Mouse (Mus musculus) liver, embryonic 14.5 days (tissue): Measurements from ENCODE around the gene Ptprd. TPM values are rescaled to one million over a fixed set of nuclear protein-coding genes. Genes with fewer than 3 reads are reported as not detected.
"Not testable (repeated sequence)": the region's sequence is repeated elsewhere in the genome, so short reads cannot be mapped to it uniquely, and the experiment has no call there.

Experiments
- ATAC-seq: fragments of 200-750 bp; cut with Nextera tagmentation; 2 replicates; pipeline ENCODE4 v1.8.0; 2017; ENCODE audit warnings: moderate number of reproducible peaks, mild to moderate bottlenecking, moderate library complexity; ENCODE audit not compliant: insufficient read depth
- DNase-seq, 3 experiments: peaks; one replicate each; pipeline ENCODE4 v3.0.0-alpha.2; 2012 to 2013; ENCODE audit warnings: low read depth in 3 of 3, low spot score in 3 of 3
- H3K27ac ChIP-seq: fragments of 300-500 bp; sonication (generic); 2 replicates; pipeline ENCODE4 v1.5.1; 2014; ENCODE audit warnings: moderate library complexity, mild to moderate bottlenecking, control low read depth, inconsistent platforms
- H3K27me3 ChIP-seq: fragments of 300-500 bp; sonication (generic); 2 replicates; pipeline ENCODE4 v1.6.1; 2014; ENCODE audit warnings: mild to moderate bottlenecking, low read length, moderate library complexity; ENCODE audit not compliant: control insufficient read depth, insufficient read depth
- H3K36me3 ChIP-seq: fragments of 300-500 bp; sonication (generic); replicated peaks from 2 replicates; pipeline ENCODE4 v1.6.1; 2014; ENCODE audit warnings: low read depth; ENCODE audit not compliant: control insufficient read depth, insufficient read depth
- H3K4me1 ChIP-seq, 2 experiments: fragments of 200-500 bp in 1 of 2; fragments of 300-500 bp in 1 of 2; sonication (generic) in 1 of 2; replicated peaks; 2 replicates each; pipeline ENCODE4 v1.6.1; 2012 to 2014; ENCODE audit warnings: antibody characterized with exemption in 1 of 2, inconsistent platforms in 1 of 2, low read length in 1 of 2; ENCODE audit not compliant: control insufficient read depth in 2 of 2, insufficient read depth in 2 of 2
- H3K4me2 ChIP-seq: fragments of 300-500 bp; sonication (generic); 2 replicates; pipeline ENCODE4 v1.6.1; 2014; ENCODE audit warnings: low read depth, mild to moderate bottlenecking, control low read depth, moderate library complexity
- H3K4me3 ChIP-seq, 2 experiments: fragments of 200-500 bp in 1 of 2; fragments of 300-500 bp in 1 of 2; sonication (generic) in 1 of 2; 2 replicates each; pipeline ENCODE4 v1.5.1; 2012 to 2014; ENCODE audit warnings: low read depth in 2 of 2, low read length in 2 of 2, mild to moderate bottlenecking in 2 of 2, control low read depth in 1 of 2, inconsistent platforms in 1 of 2, moderate library complexity in 1 of 2; ENCODE audit not compliant: insufficient read depth in 1 of 2
- H3K9ac ChIP-seq: fragments of 300-500 bp; sonication (generic); replicated peaks from 2 replicates; pipeline ENCODE4 v1.6.1; 2014; ENCODE audit warnings: mild to moderate bottlenecking, control low read depth, moderate library complexity
- H3K9me3 ChIP-seq: fragments of 300-500 bp; sonication (generic); 2 replicates; pipeline ENCODE4 v1.6.1; 2016; ENCODE audit warnings: low read length, mixed read lengths; ENCODE audit not compliant: control insufficient read depth
- CTCF ChIP-seq: IDR thresholded peaks from 2 replicates; pipeline ENCODE4 v1.5.1; 2016; ENCODE audit warnings: antibody characterized with exemption, low read depth, control low read depth
- EP300 ChIP-seq: IDR thresholded peaks from 2 replicates; pipeline ENCODE4 v1.6.1; 2016; ENCODE audit warnings: antibody characterized with exemption, low read depth
- WGBS: fragments of 180-500 bp; shearing (Covaris S2); extraction: QIAGEN DNeasy Blood & Tissue Kit; methylation state at CpG from one replicate; pipeline ENCODE4 v1.1.7; 2014; ENCODE audit not compliant: insufficient replicate concordance; 5-methylcytosine and 5-hydroxymethylcytosine counted together
- polyA plus RNA-seq, 2 experiments: library from polyadenylated mRNA; depleted of rRNA in 1 of 2; stranded (reverse) in 1 of 2; unstranded in 1 of 2; fragments of >200 nt; fragmentation: Nextera tagmentation in 1 of 2; extraction: Ambion mirVana in 1 of 2; gene quantifications; 2 replicates each; pipeline versions ENCODE4 v1.2.1 to v1.2.3; 2012 to 2014

Ptprd gene
- polyA plus RNA-seq, 2 experiments, result 1.5 to 2.8 TPM

- ATAC-seq, result no peak
- Histone ChIP-seq H3K9ac (no peak overlapping the region), H3K27ac (no peak overlapping the region), H3K4me3 (no peak overlapping the region), H3K4me1 (no peaks in the 10 kb centered on the region), H3K36me3 (no peaks in the 10 kb centered on the region), H3K27me3 (no peaks in the 10 kb centered on the region), H3K9me3 (no peaks in the 10 kb centered on the region), H3K4me2 (no peak overlapping the region)
- DNase-seq, result no peak
- TF ChIP-seq CTCF (no peak), EP300 (no peak)
- 73% methylated on average over 4 of the region's 4 CpGs for WGBS
Observed at GRCm38 (mm10) chr4:77982094-77982493, 229.7 kb downstream of the Ptprd start.

GRCm38 (mm10) chr4:77961711-77962110, 250.1 kb downstream of the Ptprd start:
- H3K9ac ChIP-seq, result no peak overlapping the region
- no peaks in the 10 kb centered on the region for H3K4me1 ChIP-seq
- DNase-seq, result no peak
- no peak overlapping the region for H3K4me2 ChIP-seq
- no peak for ATAC-seq
- WGBS, result 19% methylated on average over 2 of the region's 2 CpGs
- H3K9me3 ChIP-seq, result no peaks in the 10 kb centered on the region
- H3K27ac ChIP-seq, result no peak overlapping the region
- H3K36me3 ChIP-seq, result no peaks in the 10 kb centered on the region
- no peak overlapping the region for H3K4me3 ChIP-seq
- TF ChIP-seq CTCF (no peak), EP300 (no peak)
- no peaks in the 10 kb centered on the region for H3K27me3 ChIP-seq

DNA sequence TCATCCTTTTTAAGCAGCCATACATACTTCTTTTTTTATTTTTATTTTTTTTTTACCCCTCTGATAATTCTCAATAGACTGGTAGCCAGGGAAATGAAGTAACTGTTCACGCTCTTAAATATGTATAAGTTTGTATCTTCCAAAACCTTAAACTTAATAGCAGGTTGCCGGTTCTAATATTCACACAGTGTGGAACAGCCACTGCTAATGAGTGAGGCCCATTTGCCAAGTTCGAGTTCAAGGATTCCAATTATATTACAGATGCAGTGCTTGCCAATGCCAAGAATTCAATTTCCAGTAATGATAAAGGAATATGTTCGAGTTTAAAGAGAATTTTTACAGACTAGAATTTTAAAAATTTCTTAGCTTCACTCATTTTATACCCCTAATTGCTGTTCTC, 322.3 kb downstream of the Ptprd start:
- no peaks in the 10 kb centered on the region for H3K36me3 ChIP-seq
- no peak for TF ChIP-seq CTCF
- ATAC-seq (no peak), DNase-seq (no peak)
- H3K4me1 ChIP-seq, result no peaks in the 10 kb centered on the region
- WGBS, result 52% methylated on average over 4 of the region's 4 CpGs
- H3K9ac ChIP-seq, result no peak overlapping the region
- no peak overlapping the region for H3K4me2 ChIP-seq
- H3K27me3 ChIP-seq, result no peaks in the 10 kb centered on the region
- H3K4me3 ChIP-seq, result no peak overlapping the region
- H3K27ac ChIP-seq, result no peak overlapping the region
- no peaks in the 10 kb centered on the region for H3K9me3 ChIP-seq

GRCm38 (mm10) chr4:77880213-77880612, 331.5 kb downstream of the Ptprd start:
- no peaks in the 10 kb centered on the region for H3K4me1 ChIP-seq
- H3K9ac ChIP-seq, result no peak overlapping the region
- WGBS, result 19% methylated on average over 2 of the region's 2 CpGs
- DNase-seq, result no peak
- H3K27ac ChIP-seq, result no peak overlapping the region
- no peak for TF ChIP-seq EP300
- TF ChIP-seq CTCF, result no peak
- no peak overlapping the region for H3K4me3 ChIP-seq
- no peak for ATAC-seq
- H3K4me2 ChIP-seq, result no peak overlapping the region
- H3K36me3 ChIP-seq, result no peaks in the 10 kb centered on the region
- H3K27me3 ChIP-seq, result no peaks in the 10 kb centered on the region
- H3K9me3 ChIP-seq, result no peaks in the 10 kb centered on the region

DNA sequence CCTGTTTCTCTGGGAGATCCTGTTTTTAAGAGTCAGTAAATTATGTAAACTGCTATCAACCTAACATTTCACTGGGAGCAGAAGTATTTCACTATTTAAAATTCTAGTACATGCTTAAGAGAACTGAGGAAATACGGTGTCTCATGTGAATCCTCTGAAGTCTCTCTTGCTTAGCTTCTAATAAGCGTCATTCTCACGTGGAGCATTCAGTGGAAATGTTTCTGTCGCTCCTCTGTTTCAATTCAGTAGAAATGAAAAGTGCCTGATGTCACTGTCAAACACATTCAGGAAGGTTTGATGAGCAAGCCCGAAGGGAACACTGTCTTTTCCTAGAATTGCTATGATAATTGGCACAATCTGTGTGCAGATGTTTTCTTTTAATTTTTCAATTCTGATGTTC, 350.5 kb downstream of the Ptprd start:
- ATAC-seq (no peak), DNase-seq (no peak)
- Histone ChIP-seq H3K9ac (no peak overlapping the region), H3K4me3 (no peak overlapping the region), H3K27ac (no peak overlapping the region), H3K27me3 (no peaks in the 10 kb centered on the region), H3K4me2 (no peak overlapping the region), H3K4me1 (no peaks in the 10 kb centered on the region), H3K9me3 (no peaks in the 10 kb centered on the region), H3K36me3 (no peaks in the 10 kb centered on the region)
- WGBS, result 65% methylated on average over 5 of the region's 5 CpGs
- TF ChIP-seq EP300, result no peak
- no peak for TF ChIP-seq CTCF

- H3K4me3 ChIP-seq, H3K4me1 ChIP-seq, H3K27me3 ChIP-seq, ATAC-seq, DNase-seq, H3K27ac ChIP-seq, H3K9ac ChIP-seq, H3K4me2 ChIP-seq, H3K36me3 ChIP-seq, H3K9me3 ChIP-seq: not testable (repeated sequence)
- 41% methylated on average over 1 of the region's 1 CpGs for WGBS
Observed at GRCm38 (mm10) chr4:77797391-77797790, 414.4 kb downstream of the Ptprd start.
